ENCODE assay signal across 10 mouse cellular contexts in genomic region chr17:46520385-46520979, GRCm38 (mm10). TPM values are rescaled to one million over a fixed set of nuclear protein-coding genes. Genes with fewer than 3 reads are reported as not detected.
A peak's percentile ranks its signal among the peaks of the same experiment; 100 is the strongest.
DNase-seq lines count a peak whose midpoint lies in the region; ATAC-seq and TF ChIP-seq lines count a peak whose summit lies in the region.
"Had no signal": no experiment of that assay in that cellular context is flagged by ENCODE, and none has a peak within 500 bp of the region (broad histone marks: within the 10 kb centered on the region; RNA-seq: fewer than 3 reads in every experiment).

No protein-coding gene starts in this region.

- no peaks in the 10 kb centered on the region for H3K27me3 ChIP-seq in heart, embryonic 16.5 days (ENCODE audit: control insufficient read depth, insufficient read depth, low read length)
- no peaks in the 10 kb centered on the region for H3K27me3 ChIP-seq in stomach, postnatal 0 days (ENCODE audit: control insufficient read depth, insufficient read depth, low read length)
- no peaks in the 10 kb centered on the region for H3K27me3 ChIP-seq in cerebellum, adult 2 months (ENCODE audit: control insufficient read depth, insufficient read depth, low read length)

- no peaks in the 10 kb centered on the region for H3K9me3 ChIP-seq in heart, embryonic 16.5 days (replicated peaks; ENCODE audit: control insufficient read depth, low read length)
- no peaks in the 10 kb centered on the region for H3K9me3 ChIP-seq in stomach, postnatal 0 days (ENCODE audit: control insufficient read depth, low read length)

- TF ChIP-seq EP300 in stomach, postnatal 0 days (optimal IDR thresholded peaks at IDR 0.05), result no peak

- H3K27ac ChIP-seq in heart, embryonic 16.5 days (ENCODE audit: low read length), result no peak overlapping the region
- no peak overlapping the region for H3K27ac ChIP-seq in stomach, postnatal 0 days (replicated peaks)
- H3K27ac ChIP-seq in cerebellum, adult 2 months (ENCODE audit: insufficient read depth, low read length), result no peak overlapping the region

- 0 out of 2 replicates have a peak, but pooled peaks have one; percentile 38 for ATAC-seq in heart, embryonic 16.5 days (replicated peaks; ENCODE audit: extremely low read depth, insufficient read depth, low FRiP score)
- ATAC-seq in stomach, postnatal 0 days (ENCODE audit: low FRiP score, low TSS enrichment), result no peak

- no peak for TF ChIP-seq CTCF in stomach, postnatal 0 days (IDR thresholded peaks at IDR 0.05; ENCODE audit: low read depth)
- TF ChIP-seq CTCF in cerebellum, adult 2 months (IDR thresholded peaks at IDR 0.05; ENCODE audit: borderline replicate concordance, insufficient read depth, low read depth, low read length), result no peak

- H3K4me1 ChIP-seq in heart, embryonic 16.5 days (ENCODE audit: control insufficient read depth, insufficient read depth, low read length), result peaks cover 10% of the 10 kb centered on the region
- H3K4me1 ChIP-seq in stomach, postnatal 0 days (replicated peaks; ENCODE audit: control insufficient read depth, insufficient read depth), result no peaks in the 10 kb centered on the region
- no peaks in the 10 kb centered on the region for H3K4me1 ChIP-seq in cerebellum, adult 2 months (ENCODE audit: control insufficient read depth, insufficient read depth, low read length)

- peak overlapping the region; percentile 29 for H3K4me3 ChIP-seq in heart, embryonic 16.5 days (ENCODE audit: low read length)
- H3K4me3 ChIP-seq in stomach, postnatal 0 days (ENCODE audit: low read depth, low read length), result peak overlapping the region; percentile 17; the same call in 1 of the 2 replicates
- H3K4me3 ChIP-seq in cerebellum, adult 2 months (replicated peaks; ENCODE audit: insufficient read depth, low read depth, low read length), result no peak overlapping the region
- H3K4me3 ChIP-seq: myocyte had no signal

- WGBS in heart, embryonic 16.5 days, result 18% methylated on average over 25 of the region's 25 CpGs
- WGBS in stomach, postnatal 0 days, result 35% methylated on average over 25 of the region's 25 CpGs
- 51% methylated on average over 25 of the region's 25 CpGs for WGBS in cerebellum, adult 2 months

- peak overlapping the region; percentile 58 for H3K9ac ChIP-seq in heart, embryonic 16.5 days (ENCODE audit: low read length)
- peak overlapping the region; percentile 35 for H3K9ac ChIP-seq in stomach, postnatal 0 days (ENCODE audit: low read length)

- DNase-seq in retina, adult 2 months (ENCODE audit: low read depth, low spot score), result peak; percentile 63
- DNase-seq in retina, embryonic 14.5 days (ENCODE audit: low spot score), result no peak
- peak; percentile 25 for DNase-seq in liver
- DNase-seq in stomach, postnatal 0 days (ENCODE audit: low spot score), result no peak
- no peak for DNase-seq in cerebellum, adult 2 months
- no peak for DNase-seq in frontal cortex, postnatal 14 days (ENCODE audit: low spot score in 2 of 2)
- DNase-seq: adrenal gland, adult 2 months; gastrocnemius, postnatal 36 days had no signal

- H3K36me3 ChIP-seq in heart, embryonic 16.5 days (ENCODE audit: control insufficient read depth, insufficient read depth), result no peaks in the 10 kb centered on the region
- H3K36me3 ChIP-seq in stomach, postnatal 0 days (ENCODE audit: control insufficient read depth, insufficient read depth, low read length), result no peaks in the 10 kb centered on the region

- TF ChIP-seq POLR2A in cerebellum, adult 2 months (IDR thresholded peaks at IDR 0.05; ENCODE audit: borderline replicate concordance, insufficient read depth, low read length), result no peak

- peak overlapping the region; percentile 58 for H3K4me2 ChIP-seq in heart, embryonic 16.5 days (ENCODE audit: low read depth, low read length)
- H3K4me2 ChIP-seq in stomach, postnatal 0 days (replicated peaks; ENCODE audit: low read depth), result peak overlapping the region; percentile 31

RNA-seq across cellular contexts. Expression of gene Dnph1, which starts 24.0 kb away (rescaled TPM):
- polyA plus RNA-seq in heart, embryonic 16.5 days (2015; fragmentation: Nextera tagmentation; extraction: Ambion mirVana), result 28.0 and 29.6 TPM in 2 replicates
- polyA plus RNA-seq in stomach, postnatal 0 days (2015; fragmentation: Nextera tagmentation; extraction: Ambion mirVana), result 23.8 and 24.7 TPM in 2 replicates
- polyA plus RNA-seq in cerebellum, adult 2 months (2012; rRNA removed), result 5.3 and 5.6 TPM in 2 replicates

RNA-seq across cellular contexts. Expression of gene Cul9, which starts 25.7 kb away (rescaled TPM):
- 5.6 and 6.4 TPM in 2 replicates for polyA plus RNA-seq in heart, embryonic 16.5 days (2015; fragmentation: Nextera tagmentation; extraction: Ambion mirVana)
- 1.9 and 2.6 TPM in 2 replicates for polyA plus RNA-seq in stomach, postnatal 0 days (2015; fragmentation: Nextera tagmentation; extraction: Ambion mirVana)
- polyA plus RNA-seq in cerebellum, adult 2 months (2012; rRNA removed), result 56.2 and 58.4 TPM in 2 replicates

RNA-seq across cellular contexts. Expression of gene Ttbk1, which starts 33.0 kb away (rescaled TPM):
- 0.07 and 0.14 TPM in 2 replicates for polyA plus RNA-seq in heart, embryonic 16.5 days (2015; fragmentation: Nextera tagmentation; extraction: Ambion mirVana)
- polyA plus RNA-seq in stomach, postnatal 0 days (2015; fragmentation: Nextera tagmentation; extraction: Ambion mirVana), result 0.13 and 0.15 TPM in 2 replicates
- 46.7 and 47.4 TPM in 2 replicates for polyA plus RNA-seq in cerebellum, adult 2 months (2012; rRNA removed)
- polyA plus RNA-seq: myocyte had no signal

RNA-seq across cellular contexts. Expression of gene Srf, which starts 35.5 kb away (rescaled TPM):
- polyA plus RNA-seq in heart, embryonic 16.5 days (2015; fragmentation: Nextera tagmentation; extraction: Ambion mirVana), result 11.0 and 12.4 TPM in 2 replicates
- polyA plus RNA-seq in stomach, postnatal 0 days (2015; fragmentation: Nextera tagmentation; extraction: Ambion mirVana), result 3.7 and 4.3 TPM in 2 replicates
- 53.0 and 59.2 TPM in 2 replicates for polyA plus RNA-seq in cerebellum, adult 2 months (2012; rRNA removed)

Comparison
In these comparisons a context has a peak if more than half of its experiments do, and no peak if none do; other contexts are left out.
1. DNase-seq: peak in retina, adult 2 months (single experiment) and liver (single experiment); none in retina, embryonic 14.5 days (single experiment), stomach, postnatal 0 days (single experiment), cerebellum, adult 2 months (0 of 2) and frontal cortex, postnatal 14 days (0 of 2).
2. RNA of gene Ttbk1, which starts 33.0 kb away (polyA plus RNA-seq): 46.7 to 47.4 TPM in cerebellum, adult 2 months; 0.07 to 0.14 TPM in heart, embryonic 16.5 days and 0.13 to 0.15 TPM in stomach, postnatal 0 days; every median in the first group is over 10 times any median in the second.